Mouse (Mus musculus) small intestine, adult 2 months (tissue): ENCODE results near the gene Phactr3.

Experiments used
- CTCF ChIP-seq: fragments of 200-500 bp; IDR thresholded peaks from 2 replicates; pipeline ENCODE4 v1.5.1; 2012; ENCODE audit warnings: low read depth, mild to moderate bottlenecking, control low read depth, inconsistent platforms, low read length, moderate library complexity, mixed read lengths; ENCODE audit not compliant: insufficient replicate concordance, insufficient read length; ENCODE audit errors: extremely low read depth
- POLR2A ChIP-seq: fragments of 200-500 bp; IDR thresholded peaks from 2 replicates; pipeline ENCODE4 v1.6.1; 2012; ENCODE audit warnings: low read depth, mild to moderate bottlenecking, control low read depth, inconsistent platforms, low read length, moderate library complexity

DNA sequence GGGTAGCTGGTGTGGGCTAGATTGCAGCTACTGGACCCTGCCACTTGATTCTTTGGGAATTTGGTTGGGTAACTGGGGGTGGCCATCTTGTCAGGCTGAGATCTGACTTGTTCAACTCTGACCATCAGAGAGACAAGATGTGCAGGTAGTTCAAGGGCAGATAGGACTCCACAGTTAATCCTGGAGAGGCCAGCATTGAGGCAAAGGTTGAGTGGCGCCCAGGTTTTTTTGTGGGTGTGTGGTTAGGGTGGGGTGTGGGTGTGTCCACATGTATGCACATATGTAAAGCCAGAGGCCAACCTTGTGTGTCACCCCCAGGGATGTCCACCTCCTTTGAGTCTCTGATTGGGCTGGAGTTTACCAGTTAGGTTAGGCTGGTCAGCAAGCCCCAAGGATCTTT, 197.5 kb downstream of the Phactr3 start:
- TF ChIP-seq POLR2A (no peak), CTCF (no peak)
